Mouse (Mus musculus) bone marrow macrophage, adult 2 months (primary cell): Measurements from ENCODE around the gene Gm5155.

Source experiments
- CTCF ChIP-seq: IDR thresholded peaks from 2 replicates; pipeline ENCODE4 v1.5.1; 2012; ENCODE audit warnings: low read depth, mild to moderate bottlenecking, low read length, moderate library complexity
- POLR2A ChIP-seq: IDR thresholded peaks from 2 replicates; pipeline ENCODE4 v1.6.1; 2012; ENCODE audit warnings: mild to moderate bottlenecking, low read depth, low read length, borderline replicate concordance

DNA sequence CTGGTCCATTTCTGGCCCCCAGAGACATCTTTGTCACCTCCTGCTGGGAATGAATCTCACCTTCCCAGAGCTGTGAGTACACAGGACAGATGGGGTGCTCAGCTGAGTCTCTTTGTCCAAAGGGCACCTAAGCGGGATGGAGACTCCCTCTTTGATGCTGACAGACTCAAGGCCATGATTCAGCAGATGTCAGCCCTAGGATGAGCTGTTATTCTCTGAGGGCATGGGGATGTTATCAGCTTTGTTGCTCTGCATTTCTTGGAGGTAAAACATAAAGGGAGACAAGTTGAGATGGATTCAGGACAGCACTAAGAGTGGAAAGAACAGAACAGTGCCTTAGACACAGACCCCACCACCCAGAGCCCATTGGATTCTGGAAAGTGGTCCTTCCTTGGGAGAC lies at the start of gene Gm5155:
- TF ChIP-seq CTCF (no peak), POLR2A (no peak)
